Comparison of ENCODE assay signal across 9 mouse cellular contexts in the genomic region with DNA sequence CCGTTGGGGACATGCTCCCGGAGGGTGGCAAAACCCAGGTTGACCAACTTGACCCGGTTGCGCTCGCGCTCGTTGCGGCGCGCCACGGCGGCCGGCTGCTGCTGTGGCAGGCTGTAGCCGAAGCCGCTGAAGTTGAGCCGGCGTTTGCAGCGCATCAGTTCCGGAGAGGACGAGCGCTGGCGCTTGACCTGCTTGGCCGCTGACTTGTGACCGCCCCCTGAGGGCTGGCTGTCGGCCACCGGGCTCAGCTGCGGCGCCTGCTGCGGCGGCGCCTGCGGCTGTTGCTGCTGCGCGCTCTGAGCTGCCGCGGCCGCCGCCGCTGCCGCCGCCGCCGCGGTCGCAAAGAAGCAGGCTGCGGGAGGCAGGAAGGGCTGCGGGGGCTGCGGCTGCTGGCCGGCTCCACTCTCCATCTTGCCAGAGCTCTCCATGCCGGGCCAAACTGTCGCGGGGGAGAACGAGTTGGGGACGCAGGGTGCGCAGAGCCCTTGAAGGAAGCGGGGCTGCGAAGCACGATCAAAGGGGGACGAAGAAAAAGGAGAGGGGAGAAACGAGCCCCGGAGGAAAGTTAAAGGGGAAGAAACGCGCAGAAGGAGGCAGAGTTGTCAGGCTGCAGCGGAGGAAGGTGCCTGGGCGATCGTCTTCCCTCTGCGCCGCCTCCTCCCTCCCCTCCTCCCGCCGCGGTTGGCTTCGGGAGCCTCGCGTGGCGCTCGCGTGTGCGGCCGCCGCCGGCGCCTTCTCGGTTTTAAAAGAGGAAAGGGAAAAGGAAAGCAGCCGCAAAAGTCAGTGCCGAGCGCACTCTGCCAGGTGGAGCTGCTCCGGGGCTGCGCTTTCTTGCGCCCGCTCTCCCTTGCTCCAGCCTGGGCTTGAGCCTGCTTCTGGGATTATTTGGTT. TPM values are rescaled to one million over a fixed set of nuclear protein-coding genes. Genes with fewer than 3 reads are reported as not detected.
DNase-seq lines count a peak whose midpoint lies in the region; ATAC-seq and TF ChIP-seq lines count a peak whose summit lies in the region.
"Had no signal": no experiment of that assay in that cellular context is flagged by ENCODE, and none has a peak within 500 bp of the region (broad histone marks: within the 10 kb centered on the region; RNA-seq: fewer than 3 reads in every experiment).

No protein-coding gene starts in this region.

- WGBS in cerebellum, adult 2 months = under 1% methylated on average over 90 of the region's 90 CpGs
- under 1% methylated on average over 84 of the region's 90 CpGs for WGBS in intestine, embryonic 15.5 days
- WGBS in midbrain, postnatal 0 days = under 1% methylated on average over 71 of the region's 90 CpGs

- ATAC-seq in common myeloid progenitor, adult 5-6 weeks (replicated peaks; ENCODE audit: low read depth, poor library complexity, severe bottlenecking) = peak; percentile 45; the same call in 1 of the 2 replicates
- peak; percentile 42 for ATAC-seq in intestine, embryonic 15.5 days
- peak; percentile 29 for ATAC-seq in midbrain, postnatal 0 days (ENCODE audit: low FRiP score)

- no peaks in the 10 kb centered on the region for H3K36me3 ChIP-seq in intestine, embryonic 15.5 days
- H3K36me3 ChIP-seq in midbrain, postnatal 0 days (ENCODE audit: insufficient read depth, low read length) = no peaks in the 10 kb centered on the region

- no peaks in the 10 kb centered on the region for H3K4me1 ChIP-seq in cerebellum, adult 2 months (ENCODE audit: control insufficient read depth, insufficient read depth, low read length)
- peaks cover 17% of the 10 kb centered on the region for H3K4me1 ChIP-seq in intestine, embryonic 15.5 days (replicated peaks)
- H3K4me1 ChIP-seq in midbrain, postnatal 0 days (ENCODE audit: insufficient read depth, low read length) = no peaks in the 10 kb centered on the region; the same call in 1 of the 2 replicates

- H3K27ac ChIP-seq in cerebellum, adult 2 months (ENCODE audit: insufficient read depth, low read length) = no peak overlapping the region
- peak overlapping the region; percentile 67 for H3K27ac ChIP-seq in intestine, embryonic 15.5 days
- peak overlapping the region; percentile 69 for H3K27ac ChIP-seq in midbrain, postnatal 0 days (ENCODE audit: low read depth, low read length)

- peak overlapping the region; percentile 97 for H3K4me2 ChIP-seq in intestine, embryonic 15.5 days (replicated peaks)
- H3K4me2 ChIP-seq in midbrain, postnatal 0 days (ENCODE audit: low read depth, low read length, poor library complexity, severe bottlenecking) = peak overlapping the region; percentile 93

- TF ChIP-seq POLR2A in cerebellum, adult 2 months (IDR thresholded peaks at IDR 0.05; ENCODE audit: borderline replicate concordance, insufficient read depth, low read length) = no peak

- H3K9ac ChIP-seq in intestine, embryonic 15.5 days = peak overlapping the region; percentile 16
- peak overlapping the region; percentile 73 for H3K9ac ChIP-seq in midbrain, postnatal 0 days (replicated peaks; ENCODE audit: low read length, poor library complexity, severe bottlenecking)

- DNase-seq in cerebellum, adult 2 months = peak; percentile 42 to 45
- DNase-seq in cerebellum, adult 11 months = no peak
- DNase-seq in gastrocnemius, postnatal 25 days = peak; percentile 28
- DNase-seq in left cerebral cortex, postnatal 36 days (ENCODE audit: low spot score in 2 of 2) = peak; percentile 80 to 83
- DNase-seq in midbrain, postnatal 0 days (ENCODE audit: low spot score) = peak; percentile 72
- peak; percentile 49 for DNase-seq in testis, postnatal 10 days (ENCODE audit: low spot score)

- peak overlapping the region; percentile 51 for H3K4me3 ChIP-seq in cerebellum, adult 2 months (replicated peaks; ENCODE audit: insufficient read depth, low read depth, low read length)
- H3K4me3 ChIP-seq in intestine, embryonic 15.5 days (replicated peaks) = peak overlapping the region; percentile 54
- peak overlapping the region; percentile 76 for H3K4me3 ChIP-seq in midbrain, postnatal 0 days (ENCODE audit: low read depth, low read length)

- TF ChIP-seq CTCF in cerebellum, adult 2 months (IDR thresholded peaks at IDR 0.05; ENCODE audit: borderline replicate concordance, insufficient read depth, low read depth, low read length) = no peak
- no peak for TF ChIP-seq CTCF in midbrain, postnatal 0 days (IDR thresholded peaks at IDR 0.05)

- H3K27me3 ChIP-seq in cerebellum, adult 2 months (ENCODE audit: control insufficient read depth, insufficient read depth, low read length) = no peaks in the 10 kb centered on the region; the same call in 1 of the 2 replicates
- peaks cover 76% of the 10 kb centered on the region for H3K27me3 ChIP-seq in intestine, embryonic 15.5 days (replicated peaks)
- H3K27me3 ChIP-seq in midbrain, postnatal 0 days (ENCODE audit: insufficient read depth, low read length) = no peaks in the 10 kb centered on the region

- intact Hi-C loops in left cerebral cortex, postnatal 36 days (cut with DNase I) = loop anchor here (5.0 to 10.0 kb wide), 2 partner anchors 218 to 281 kb away; no protein-coding TSS in a partner anchor

- no peaks in the 10 kb centered on the region for H3K9me3 ChIP-seq in intestine, embryonic 15.5 days
- no peaks in the 10 kb centered on the region for H3K9me3 ChIP-seq in midbrain, postnatal 0 days (ENCODE audit: low read length)

RNA-seq across cellular contexts. Expression of gene Ascl1, which starts 0.6 kb away (rescaled TPM):
- polyA plus RNA-seq in cerebellum, adult 2 months (2012; rRNA removed) = 2.4 and 2.6 TPM in 2 replicates
- total RNA-seq in common myeloid progenitor, adult 5-6 weeks (2017) = not detected in 2 replicates
- not detected for total RNA-seq in gastrocnemius, postnatal 25 days (2021)
- 7.4 and 10.3 TPM in 2 replicates for polyA plus RNA-seq in intestine, embryonic 15.5 days (2015; fragmentation: Nextera tagmentation; extraction: Ambion mirVana)
- total RNA-seq in left cerebral cortex, postnatal 36 days (2021) = 1 to 10 TPM; 5.8 to 7.2 TPM
- 9.2 and 16.3 TPM in 2 replicates for total RNA-seq in midbrain, postnatal 0 days (2014; rRNA removed)
- polyA plus RNA-seq in midbrain, postnatal 0 days (2015; fragmentation: Nextera tagmentation; extraction: Ambion mirVana) = 2.5 and 2.8 TPM in 2 replicates
- polyA plus RNA-seq: C2C12 had no signal

RNA-seq across cellular contexts. Expression of gene Pah, which starts 28.7 kb away (rescaled TPM):
- 0.13 and 0.20 TPM in 2 replicates for polyA plus RNA-seq in cerebellum, adult 2 months (2012; rRNA removed)
- not detected in 2 replicates for total RNA-seq in common myeloid progenitor, adult 5-6 weeks (2017)
- total RNA-seq in gastrocnemius, postnatal 25 days (2021) = not detected
- 2.3 and 2.8 TPM in 2 replicates for polyA plus RNA-seq in intestine, embryonic 15.5 days (2015; fragmentation: Nextera tagmentation; extraction: Ambion mirVana)
- under 1 TPM; 0.20 to 0.97 TPM for total RNA-seq in left cerebral cortex, postnatal 36 days (2021)
- total RNA-seq in midbrain, postnatal 0 days (2014; rRNA removed) = not detected in 2 replicates
- polyA plus RNA-seq in midbrain, postnatal 0 days (2015; fragmentation: Nextera tagmentation; extraction: Ambion mirVana) = 0.09 and 0.18 TPM in 2 replicates
- polyA plus RNA-seq: C2C12 had no signal
